In genomic region chr13:45031748-45032147, GRCm38 (mm10) we compare ENCODE assay signal across 14 mouse cellular contexts. TPM values are rescaled to one million over a fixed set of nuclear protein-coding genes. Genes with fewer than 3 reads are reported as not detected.
A peak's percentile ranks its signal among the peaks of the same experiment; 100 is the strongest.
DNase-seq lines count a peak whose midpoint lies in the region; ATAC-seq and TF ChIP-seq lines count a peak whose summit lies in the region.
"Had no signal": no experiment of that assay in that cellular context is flagged by ENCODE, and none has a peak within 500 bp of the region (broad histone marks: within the 10 kb centered on the region; RNA-seq: fewer than 3 reads in every experiment).

No protein-coding gene starts in this region.

- no peak for ATAC-seq in heart, embryonic 15.5 days (replicated peaks; ENCODE audit: insufficient number of reproducible peaks, insufficient read depth, low FRiP score, low read depth)
- peak; percentile 94 for ATAC-seq in lung, embryonic 14.5 days (ENCODE audit: insufficient read depth)
- no peak for ATAC-seq in hindbrain, postnatal 0 days

- no peaks in the 10 kb centered on the region for H3K27me3 ChIP-seq in heart, embryonic 15.5 days
- H3K27me3 ChIP-seq in lung, embryonic 14.5 days (ENCODE audit: insufficient read depth, low read length), result no peaks in the 10 kb centered on the region
- no peaks in the 10 kb centered on the region for H3K27me3 ChIP-seq in hindbrain, postnatal 0 days (ENCODE audit: insufficient read depth, low read length)
- H3K27me3 ChIP-seq: heart, embryonic 12.5 days; hindbrain, embryonic 15.5 days had no signal

- WGBS in heart, embryonic 15.5 days, result 28% methylated on average over 7 of the region's 7 CpGs
- WGBS in lung, embryonic 14.5 days, result 22% methylated on average over 7 of the region's 7 CpGs
- WGBS in hindbrain, postnatal 0 days, result 78% methylated on average over 7 of the region's 7 CpGs

- H3K27ac ChIP-seq in heart, embryonic 15.5 days, result 0 out of 2 replicates have a peak overlapping the region, but pooled peaks have one; percentile 9
- H3K27ac ChIP-seq in lung, embryonic 14.5 days (ENCODE audit: low read depth), result peak overlapping the region; percentile 5; the same call in 1 of the 2 replicates
- H3K27ac ChIP-seq in hindbrain, postnatal 0 days, result no peak overlapping the region
- H3K27ac ChIP-seq: forebrain, embryonic 10.5 days; hindbrain, embryonic 15.5 days had no signal

- H3K4me1 ChIP-seq in heart, embryonic 15.5 days (replicated peaks), result peaks cover 12% of the 10 kb centered on the region
- no peaks in the 10 kb centered on the region for H3K4me1 ChIP-seq in lung, embryonic 14.5 days (ENCODE audit: insufficient read depth)
- H3K4me1 ChIP-seq in hindbrain, postnatal 0 days (ENCODE audit: insufficient read depth, low read length), result no peaks in the 10 kb centered on the region
- H3K4me1 ChIP-seq: forebrain, embryonic 10.5 days; hindbrain, embryonic 15.5 days had no signal

- no peaks in the 10 kb centered on the region for H3K9me3 ChIP-seq in heart, embryonic 15.5 days (replicated peaks)
- H3K9me3 ChIP-seq in lung, embryonic 14.5 days (ENCODE audit: low read depth, low read length), result no peaks in the 10 kb centered on the region
- H3K9me3 ChIP-seq in hindbrain, postnatal 0 days (ENCODE audit: low read length), result no peaks in the 10 kb centered on the region
- H3K9me3 ChIP-seq: forebrain, embryonic 10.5 days; heart, embryonic 12.5 days; hindbrain, embryonic 15.5 days had no signal

- no peaks in the 10 kb centered on the region for H3K36me3 ChIP-seq in heart, embryonic 15.5 days
- no peaks in the 10 kb centered on the region for H3K36me3 ChIP-seq in lung, embryonic 14.5 days (ENCODE audit: insufficient read depth)
- no peaks in the 10 kb centered on the region for H3K36me3 ChIP-seq in hindbrain, postnatal 0 days (ENCODE audit: insufficient read depth, low read length)
- H3K36me3 ChIP-seq: forebrain, embryonic 10.5 days; heart, embryonic 12.5 days; hindbrain, embryonic 15.5 days had no signal

- H3K9ac ChIP-seq in heart, embryonic 15.5 days, result no peak overlapping the region
- H3K9ac ChIP-seq in lung, embryonic 14.5 days, result no peak overlapping the region
- H3K9ac ChIP-seq in hindbrain, postnatal 0 days (replicated peaks; ENCODE audit: low read length), result no peak overlapping the region
- H3K9ac ChIP-seq: heart, embryonic 12.5 days; hindbrain, embryonic 15.5 days had no signal

- H3K4me3 ChIP-seq in heart, embryonic 15.5 days, result no peak overlapping the region
- H3K4me3 ChIP-seq in lung, embryonic 14.5 days (ENCODE audit: low read depth, low read length), result no peak overlapping the region
- H3K4me3 ChIP-seq in hindbrain, postnatal 0 days (ENCODE audit: low read length), result no peak overlapping the region
- H3K4me3 ChIP-seq: forebrain, embryonic 10.5 days; heart, embryonic 12.5 days; hindbrain, embryonic 15.5 days had no signal

- no peak for TF ChIP-seq CTCF in lung, embryonic 14.5 days (IDR thresholded peaks at IDR 0.05; ENCODE audit: low read depth)
- TF ChIP-seq CTCF in hindbrain, postnatal 0 days (IDR thresholded peaks at IDR 0.05; ENCODE audit: low read depth), result no peak

- H3K4me2 ChIP-seq in heart, embryonic 15.5 days, result no peak overlapping the region
- H3K4me2 ChIP-seq in lung, embryonic 14.5 days, result no peak overlapping the region
- H3K4me2 ChIP-seq in hindbrain, postnatal 0 days (ENCODE audit: low read depth, low read length), result no peak overlapping the region
- H3K4me2 ChIP-seq: hindbrain, embryonic 15.5 days had no signal

- no peak for DNase-seq in heart, adult 8-10 months (ENCODE audit: low spot score)
- DNase-seq in lung, embryonic 14.5 days, result peak; percentile 86
- no peak for DNase-seq in lung, adult 18-20 months
- DNase-seq in MEL-GATA-1-ER (ENCODE audit: extremely low read depth, low read depth), result peak; percentile 46
- peak; percentile 16 for DNase-seq in lung, postnatal 10 days
- DNase-seq in hindbrain, postnatal 0 days (ENCODE audit: low spot score), result no peak
- no peak for DNase-seq in left cerebral cortex, adult 9 months (ENCODE audit: low spot score in 2 of 2)
- DNase-seq: cerebellum, adult 8-10 months had no signal

RNA-seq across cellular contexts. Expression of gene Dtnbp1, which starts 29.8 kb away (rescaled TPM):
- polyA plus RNA-seq in heart, embryonic 15.5 days (2015; fragmentation: Nextera tagmentation; extraction: Ambion mirVana), result 82.1 and 97.8 TPM in 2 replicates
- 100 to 1,000 TPM; 126 to 144 (median 133) TPM for total RNA-seq in heart, adult 8-10 months (2022)
- 73.3 and 75.8 TPM in 2 replicates for polyA plus RNA-seq in lung, embryonic 14.5 days (2014; fragmentation: Nextera tagmentation; extraction: Ambion mirVana)
- total RNA-seq in hindbrain, postnatal 0 days (2014; rRNA removed), result 90.7 and 97.6 TPM in 2 replicates
- polyA plus RNA-seq in hindbrain, postnatal 0 days (2015; fragmentation: Nextera tagmentation; extraction: Ambion mirVana), result 114 and 127 TPM in 2 replicates

RNA-seq across cellular contexts. Expression of gene Gm9817, which starts 46.7 kb away (rescaled TPM):
- 0.05 TPM in 1 of 2 replicates, not detected in the other for polyA plus RNA-seq in heart, embryonic 15.5 days (2015; fragmentation: Nextera tagmentation; extraction: Ambion mirVana)
- under 1 TPM; 0.11 to 0.17 (median 0.14) TPM for total RNA-seq in heart, adult 8-10 months (2022)
- polyA plus RNA-seq in lung, embryonic 14.5 days (2014; fragmentation: Nextera tagmentation; extraction: Ambion mirVana), result not detected in 2 replicates
- total RNA-seq in hindbrain, postnatal 0 days (2014; rRNA removed), result 0.21 TPM in 1 of 2 replicates, not detected in the other
- 0.16 TPM in 1 of 2 replicates, not detected in the other for polyA plus RNA-seq in hindbrain, postnatal 0 days (2015; fragmentation: Nextera tagmentation; extraction: Ambion mirVana)
- total RNA-seq: left cerebral cortex, adult 18-20 months had no signal
- polyA plus RNA-seq: embryonic facial prominence, embryonic 11.5 days; forebrain, embryonic 10.5 days had no signal

Comparison
In these comparisons a context has a peak if more than half of its experiments do, and no peak if none do; other contexts are left out.
1. DNase-seq: peak in lung, embryonic 14.5 days (single experiment), MEL-GATA-1-ER (single experiment) and lung, postnatal 10 days (single experiment); none in heart, adult 8-10 months (single experiment), lung, adult 18-20 months (0 of 2), hindbrain, postnatal 0 days (single experiment) and left cerebral cortex, adult 9 months (0 of 2).